Mouse (Mus musculus) MEL (cell line): ENCODE results near the gene Hoga1. TPM values are rescaled to one million over a fixed set of nuclear protein-coding genes. Genes with fewer than 3 reads are reported as not detected.

Experiments
- DNase-seq: peaks from one replicate; pipeline ENCODE4 v3.0.0; 2011; ENCODE audit warnings: low read depth, low spot score
- H3K27ac ChIP-seq: 2 replicates; pipeline ENCODE4 v1.5.1; 2012; ENCODE audit warnings: low read depth, mild to moderate bottlenecking, control low read depth, low read length, moderate library complexity; ENCODE audit not compliant: control insufficient read depth
- H3K27me3 ChIP-seq, 2 experiments: fragments of 150-350 bp in 1 of 2; sonication (generic) in 1 of 2; 2 replicates each; pipeline ENCODE4 v1.6.1; 2012; ENCODE audit warnings: low read length in 2 of 2, mild to moderate bottlenecking in 2 of 2, improper control_type of control experiment in 1 of 2, moderate library complexity in 1 of 2; ENCODE audit not compliant: insufficient read depth in 2 of 2, control insufficient read depth in 1 of 2
- H3K36me3 ChIP-seq, 2 experiments: 2 replicates each; pipeline ENCODE4 v1.6.1; 2012 to 2014; ENCODE audit warnings: low read length in 2 of 2, improper control_type of control experiment in 1 of 2, inconsistent platforms in 1 of 2, mild to moderate bottlenecking in 1 of 2; ENCODE audit not compliant: insufficient read depth in 2 of 2, control insufficient read depth in 1 of 2
- H3K4me1 ChIP-seq, 2 experiments: fragments of 150-350 bp in 1 of 2; sonication (generic) in 1 of 2; 2 replicates each; pipeline ENCODE4 v1.6.1; 2012; ENCODE audit warnings: low read length in 2 of 2, improper control_type of control experiment in 1 of 2, mild to moderate bottlenecking in 1 of 2; ENCODE audit not compliant: insufficient read depth in 2 of 2, control insufficient read depth in 1 of 2
- H3K4me3 ChIP-seq, 2 experiments: fragments of 150-350 bp in 1 of 2; sonication (generic) in 1 of 2; 2 replicates each; pipeline ENCODE4 v1.5.1; 2012; ENCODE audit warnings: low read depth in 2 of 2, low read length in 2 of 2, mild to moderate bottlenecking in 2 of 2, moderate library complexity in 2 of 2, control low read depth in 1 of 2, improper control_type of control experiment in 1 of 2; ENCODE audit not compliant: control insufficient read depth in 1 of 2, insufficient read depth in 1 of 2
- H3K79me2 ChIP-seq: 2 replicates; pipeline ENCODE4 v1.6.1; 2012; ENCODE audit warnings: mild to moderate bottlenecking, low read length, moderate library complexity; ENCODE audit not compliant: control insufficient read depth, poor library complexity, insufficient read depth
- H3K9ac ChIP-seq: 2 replicates; pipeline ENCODE4 v1.6.1; 2012; ENCODE audit warnings: low read depth, mild to moderate bottlenecking, control low read depth, low read length, moderate library complexity; ENCODE audit not compliant: control insufficient read depth, poor library complexity, severe bottlenecking
- H3K9me3 ChIP-seq: fragments of 150-350 bp; sonication (generic); replicated peaks from 2 replicates; pipeline ENCODE4 v1.6.1; 2012; ENCODE audit warnings: mild to moderate bottlenecking, low read length, improper control_type of control experiment, moderate library complexity; ENCODE audit not compliant: insufficient read depth
- CHD1 ChIP-seq: IDR thresholded peaks from 2 replicates; pipeline ENCODE4 v1.6.1; 2012; ENCODE audit warnings: low read depth, mild to moderate bottlenecking, inconsistent platforms, low read length, improper control_type of control experiment
- CHD2 ChIP-seq: IDR thresholded peaks from 2 replicates; pipeline ENCODE4 v1.6.1; 2011; ENCODE audit warnings: low read length, improper control_type of control experiment
- CTCF ChIP-seq, 3 experiments: IDR thresholded peaks in 2 of 3; conservative IDR thresholded peaks in 1 of 3; 2 replicates each; pipeline ENCODE4 v1.5.1; 2011 to 2012; ENCODE audit warnings: low read length in 3 of 3, low read depth in 2 of 3, mild to moderate bottlenecking in 2 of 3, improper control_type of control experiment in 1 of 3, inconsistent platforms in 1 of 3, mixed read lengths in 1 of 3, moderate library complexity in 1 of 3; ENCODE audit not compliant: control insufficient read depth in 1 of 3, insufficient read depth in 1 of 3, poor library complexity in 1 of 3, severe bottlenecking in 1 of 3
- ETS1 ChIP-seq: IDR thresholded peaks from 2 replicates; pipeline ENCODE4 v1.6.1; 2012; ENCODE audit warnings: low read depth, mild to moderate bottlenecking, inconsistent platforms, low read length, improper control_type of control experiment, moderate library complexity
- GATA1 ChIP-seq: IDR thresholded peaks from 2 replicates; pipeline ENCODE4 v1.6.1; 2011; ENCODE audit warnings: low read depth, low read length, improper control_type of control experiment
- HCFC1 ChIP-seq: IDR thresholded peaks from 2 replicates; pipeline ENCODE4 v1.6.1; 2012; ENCODE audit warnings: low read depth, mild to moderate bottlenecking, inconsistent platforms, low read length, improper control_type of control experiment, moderate library complexity
- KAT2A ChIP-seq: conservative IDR thresholded peaks from 2 replicates; pipeline ENCODE4 v1.6.1; 2012; ENCODE audit warnings: low read depth, low read length, improper control_type of control experiment, inconsistent platforms
- MXI1 ChIP-seq: IDR thresholded peaks from 2 replicates; pipeline ENCODE4 v1.6.1; 2011; ENCODE audit warnings: mild to moderate bottlenecking, low read depth, low read length, improper control_type of control experiment
- MYB ChIP-seq: IDR thresholded peaks from 2 replicates; pipeline ENCODE4 v1.6.1; 2011; ENCODE audit warnings: mild to moderate bottlenecking, low read depth, low read length, improper control_type of control experiment
- MYC ChIP-seq: IDR thresholded peaks from 2 replicates; pipeline ENCODE4 v1.6.1; 2011; ENCODE audit warnings: low read depth, mild to moderate bottlenecking, low read length, improper control_type of control experiment, moderate library complexity
- NELFE ChIP-seq: IDR thresholded peaks from 2 replicates; pipeline ENCODE4 v1.6.1; 2011; ENCODE audit warnings: low read depth, low read length, improper control_type of control experiment
- POLR2AphosphoS5 ChIP-seq: IDR thresholded peaks from 2 replicates; pipeline ENCODE4 v1.6.1; 2012; ENCODE audit warnings: low read depth, borderline replicate concordance, mild to moderate bottlenecking, inconsistent platforms, low read length, moderate library complexity, mixed read lengths
- TAL1 ChIP-seq: IDR thresholded peaks from 2 replicates; pipeline ENCODE4 v1.6.1; 2012; ENCODE audit warnings: mild to moderate bottlenecking, inconsistent platforms, low read length, moderate library complexity, mixed read lengths
- ZKSCAN1 ChIP-seq: IDR thresholded peaks from 2 replicates; pipeline ENCODE4 v1.6.1; 2012; ENCODE audit warnings: low read depth, mild to moderate bottlenecking, inconsistent platforms, low read length, improper control_type of control experiment, moderate library complexity
- ZNF384 ChIP-seq: IDR thresholded peaks from 2 replicates; pipeline ENCODE4 v1.6.1; 2012; ENCODE audit warnings: low read depth, mild to moderate bottlenecking, inconsistent platforms, low read length, improper control_type of control experiment
- polyA plus RNA-seq, 2 experiments: library from polyadenylated mRNA; stranded (reverse) in 1 of 2; unstranded in 1 of 2; fragments of >175 nt in 1 of 2; fragments of >200 nt in 1 of 2; gene quantifications; 2 replicates each; pipeline versions ENCODE4 v1.2.1 to v1.2.4; 2012; ENCODE audit warnings: low replicate concordance in 2 of 2, low read depth in 1 of 2; ENCODE audit not compliant: insufficient read length in 2 of 2, insufficient read depth in 1 of 2, missing spikeins in 1 of 2
- total RNA-seq: library from RNA; depleted of rRNA; stranded (reverse); fragments of 300-350 nt; gene quantifications from 2 replicates; pipeline ENCODE4 v1.2.3, GENCODE M21; 2012

The Hoga1 gene
- total and polyA plus RNA-seq, 3 experiments: 0.31 to 0.38 TPM; not detected in 1

DNA sequence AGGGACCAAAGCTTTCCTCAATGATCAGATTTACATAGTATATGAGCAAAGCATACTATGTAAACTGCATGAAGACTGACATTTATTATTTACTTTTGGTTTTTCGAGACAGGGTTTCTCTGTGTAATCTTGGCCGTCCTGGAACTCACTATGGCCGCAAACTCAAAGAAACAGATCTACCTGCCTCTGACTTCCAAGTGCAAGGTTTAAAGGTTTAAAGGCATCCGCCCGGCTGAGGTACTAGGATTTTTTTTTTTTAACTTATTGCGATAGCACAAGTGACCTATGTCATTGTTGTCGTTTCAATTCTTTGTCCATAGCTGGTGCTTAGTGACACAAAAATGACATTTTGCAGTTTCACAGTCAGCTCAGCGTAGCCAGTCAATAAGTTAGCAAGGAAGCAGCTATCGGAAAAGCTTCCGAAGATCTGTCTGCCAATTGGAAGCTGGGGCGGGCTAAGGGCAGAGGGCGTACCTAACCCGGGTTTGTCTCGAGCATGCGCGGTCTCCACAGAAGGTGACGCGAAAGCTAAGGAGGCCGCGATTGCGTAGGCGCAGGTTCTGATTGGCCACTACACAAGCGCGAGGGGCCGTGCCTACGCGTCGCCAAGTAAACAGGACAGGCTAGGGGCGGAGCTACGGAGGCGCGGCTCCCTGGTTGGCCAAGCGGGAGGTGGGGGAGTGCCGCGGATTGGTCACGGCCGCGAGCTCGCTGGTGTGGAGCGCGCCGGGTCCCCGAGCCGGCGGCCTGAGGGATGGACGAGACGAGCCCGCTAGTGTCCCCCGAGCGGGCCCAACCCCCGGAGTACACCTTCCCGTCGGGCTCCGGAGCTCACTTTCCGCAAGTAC, 44.6 kb downstream of the Hoga1 start, which contains the start of gene Pi4k2a (continued):
- no peak; the same call in 1 of the 2 replicates for TF ChIP-seq GATA1
- TF ChIP-seq KAT2A: no peak; the same call in 1 of the 2 replicates
- TF ChIP-seq CTCF (IDR thresholded peaks at IDR 0.05 in 2 of 3, conservative IDR thresholded peaks at IDR 0.05 in 1 of 3; ENCODE audit: control insufficient read depth in 1 of 3, insufficient read depth in 1 of 3, low read depth in 2 of 3, low read length in 3 of 3, poor library complexity in 1 of 3, severe bottlenecking in 1 of 3): no peak
- TF ChIP-seq NELFE: peak; percentile 86
- no peak for TF ChIP-seq POLR2AphosphoS5
- TF ChIP-seq CHD1: peak; percentile 93; the same call in 1 of the 2 replicates
- no peak for TF ChIP-seq ZKSCAN1
- TF ChIP-seq ETS1: 0 out of 2 replicates have a peak, but pooled peaks have one; percentile 37
- TF ChIP-seq MYC: peak; percentile 45; the same call in 1 of the 2 replicates

DNA sequence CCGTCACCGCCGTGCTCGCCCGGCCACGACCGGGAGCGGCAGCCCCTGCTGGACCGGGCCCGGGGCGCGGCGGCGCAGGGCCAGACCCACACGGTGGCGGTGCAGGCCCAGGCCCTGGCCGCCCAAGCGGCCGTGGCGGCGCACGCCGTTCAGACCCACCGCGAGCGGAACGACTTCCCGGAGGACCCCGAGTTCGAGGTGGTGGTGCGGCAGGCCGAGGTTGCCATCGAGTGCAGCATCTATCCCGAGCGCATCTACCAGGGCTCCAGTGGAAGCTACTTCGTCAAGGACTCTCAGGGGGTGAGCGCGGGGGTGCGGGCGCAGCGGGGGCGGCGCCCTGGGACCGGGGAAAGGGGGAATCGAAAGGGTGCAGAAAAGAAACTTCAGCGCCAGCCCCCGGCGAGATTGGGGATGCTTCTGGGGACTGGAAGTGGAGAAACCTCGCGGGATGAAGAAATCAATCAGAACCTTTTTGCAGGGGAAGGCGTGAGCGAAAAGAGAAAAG, 45.3 kb downstream of the Hoga1 start:
- Histone ChIP-seq H3K4me1 (peaks cover 2 to 3% of the 10 kb centered on the region in 2 experiments; a peak in 1 of 4 replicates), H3K4me3 (peak overlapping the region; percentile 82 to 91), H3K9ac (peak overlapping the region; percentile 73), H3K36me3 (peaks cover 0 to 12% of the 10 kb centered on the region in 2 experiments; a peak in 2 of 4 replicates)
- TF ChIP-seq MYC (0 out of 2 replicates have a peak, but pooled peaks have one; percentile 10), CHD2 (no peak; the same call in 1 of the 2 replicates), MXI1 (peak; percentile 34), TAL1 (no peak)
- TF ChIP-seq, all 39 proteins: peak for 2
- Histone ChIP-seq H3K27ac (0 out of 2 replicates have a peak overlapping the region, but pooled peaks have one; percentile 10), H3K27me3 (no peaks in the 10 kb centered on the region), H3K9me3 (no peaks in the 10 kb centered on the region), H3K79me2 (peaks cover 12% of the 10 kb centered on the region)
- DNase-seq: peak; percentile 84

GRCm38 (mm10) chr19:42099406-42099805, 54.0 kb downstream of the Hoga1 start:
- TF ChIP-seq ZNF384: peak; percentile 47
- TF ChIP-seq MYB: no peak
- no peak for TF ChIP-seq HCFC1
- Histone ChIP-seq H3K9ac (no peak overlapping the region), H3K27me3 (no peaks in the 10 kb centered on the region), H3K9me3 (no peaks in the 10 kb centered on the region), H3K36me3 (peaks cover 3% of the 10 kb centered on the region in 2 experiments), H3K4me1 (no peaks in the 10 kb centered on the region), H3K27ac (no peak overlapping the region), H3K4me3 (no peak overlapping the region), H3K79me2 (no peaks in the 10 kb centered on the region)
- DNase-seq: peak; percentile 45
